Mouse (Mus musculus) G1E (cell line): ENCODE data around the gene Ica1l. TPM values are rescaled to one million over a fixed set of nuclear protein-coding genes. Genes with fewer than 3 reads are reported as not detected.

ENCODE experiments used
- ATAC-seq: 2 replicates; pipeline ENCODE4 v1.8.0; 2016; ENCODE audit warnings: mild to moderate bottlenecking; ENCODE audit not compliant: insufficient number of reproducible peaks, poor library complexity, low FRiP score, severe bottlenecking; ENCODE audit errors: extremely low read depth
- DNase-seq: peaks from one replicate; pipeline ENCODE4 v3.0.0; 2012; ENCODE audit warnings: low spot score
- H3K27me3 ChIP-seq: 2 replicates; pipeline ENCODE4 v1.6.1; 2012; ENCODE audit warnings: mild to moderate bottlenecking, low read length, inconsistent platforms; ENCODE audit not compliant: insufficient read depth
- H3K36me3 ChIP-seq: replicated peaks from 2 replicates; pipeline ENCODE3; 2012; ENCODE audit warnings: mild to moderate bottlenecking, inconsistent platforms
- H3K4me1 ChIP-seq: 2 replicates; pipeline ENCODE4 v1.6.1; 2012; ENCODE audit warnings: low read depth, low read length, inconsistent platforms, mixed read lengths; ENCODE audit not compliant: insufficient read depth
- H3K4me3 ChIP-seq: 2 replicates; pipeline ENCODE4 v1.5.1; 2012; ENCODE audit warnings: low read depth, mild to moderate bottlenecking, inconsistent platforms, low read length, moderate library complexity, mixed read lengths
- H3K9me3 ChIP-seq: replicated peaks from 2 replicates; pipeline ENCODE4 v1.6.1; 2012; ENCODE audit warnings: inconsistent platforms
- CTCF ChIP-seq: IDR thresholded peaks from 2 replicates; pipeline ENCODE4 v1.5.1; 2012; ENCODE audit warnings: low read depth, low read length, inconsistent platforms, mixed read lengths
- GATA1 ChIP-seq: IDR thresholded peaks from 2 replicates; pipeline ENCODE4 v1.6.1; 2012; ENCODE audit warnings: borderline replicate concordance, low read length, inconsistent platforms, mixed read lengths
- GATA2 ChIP-seq: IDR thresholded peaks from 2 replicates; pipeline ENCODE4 v1.6.1; 2012; ENCODE audit warnings: low read depth, low read length, inconsistent platforms, borderline replicate concordance
- POLR2AphosphoS5 ChIP-seq: IDR thresholded peaks from 2 replicates; pipeline ENCODE4 v1.6.1; 2012; ENCODE audit warnings: low read depth, low read length, inconsistent platforms; ENCODE audit not compliant: insufficient replicate concordance
- TAL1 ChIP-seq: conservative IDR thresholded peaks from 2 replicates; pipeline ENCODE4 v1.6.1; 2012; ENCODE audit warnings: low read depth, low read length, inconsistent platforms, mixed read lengths
- polyA plus RNA-seq: library from polyadenylated mRNA; stranded (reverse); fragments of >175 nt; gene quantifications from 2 replicates; pipeline ENCODE4 v1.2.3, GENCODE M21; 2012
- total RNA-seq, 2 experiments: library from RNA; stranded (forward) in 1 of 2; stranded (reverse) in 1 of 2; fragments of 200-1000 nt in 1 of 2; fragments of >200 nt in 1 of 2; fragmentation: Nextera tagmentation in 1 of 2; gene quantifications; 2 replicates each; pipeline ENCODE4 v1.2.3; 2014 to 2017

Ica1l gene
- total and polyA plus RNA-seq, 3 experiments: 2.2 to 9.6 (median 9.0) TPM

- Histone ChIP-seq H3K9me3 (no peaks in the 10 kb centered on the region), H3K4me3 (no peak overlapping the region), H3K4me1 (peaks cover 66% of the 10 kb centered on the region), H3K36me3 (peaks cover 27% of the 10 kb centered on the region), H3K27me3 (no peaks in the 10 kb centered on the region)
- no peak for ATAC-seq
- DNase-seq: no peak
- TF ChIP-seq CTCF: no peak
- no peak for TF ChIP-seq POLR2AphosphoS5
- TF ChIP-seq TAL1: no peak
- TF ChIP-seq GATA1: no peak
- no peak for TF ChIP-seq GATA2
Observed at GRCm38 (mm10) chr1:59942057-59942790, 100.8 kb downstream of the Ica1l start.

- no peak; the same call in 1 of the 2 replicates for ATAC-seq
- Histone ChIP-seq H3K4me1 (peaks cover 65% of the 10 kb centered on the region), H3K27me3 (no peaks in the 10 kb centered on the region), H3K36me3 (peaks cover 27% of the 10 kb centered on the region), H3K9me3 (no peaks in the 10 kb centered on the region), H3K4me3 (no peak overlapping the region)
- DNase-seq: no peak
- TF ChIP-seq POLR2AphosphoS5 (no peak), GATA1 (no peak), CTCF (no peak), GATA2 (no peak), TAL1 (no peak)
Observed at GRCm38 (mm10) chr1:59941063-59941462, 101.9 kb downstream of the Ica1l start.

GRCm38 (mm10) chr1:59932991-59933390 is 110.0 kb downstream of the Ica1l start:
- Histone ChIP-seq H3K4me3 (no peak overlapping the region), H3K36me3 (peaks cover 23% of the 10 kb centered on the region), H3K27me3 (no peaks in the 10 kb centered on the region), H3K9me3 (no peaks in the 10 kb centered on the region), H3K4me1 (peaks cover 42% of the 10 kb centered on the region)
- ATAC-seq: no peak
- DNase-seq: no peak
- TF ChIP-seq TAL1 (no peak), GATA2 (no peak), GATA1 (no peak), POLR2AphosphoS5 (no peak)

Other genes with a start within 250 kb of the Ica1l start
- 119 and 126 TPM in 2 replicates for gene Fam117b, start 130.2 kb downstream of the Ica1l start, total RNA-seq (2014; fragmentation: Nextera tagmentation)
- gene Fam117b, start 130.2 kb downstream of the Ica1l start, total RNA-seq (2017): 73.9 and 84.8 TPM in 2 replicates
- 62.7 and 71.4 TPM in 2 replicates for gene Fam117b, start 130.2 kb downstream of the Ica1l start, polyA plus RNA-seq
- gene Carf, start 55.1 kb upstream of the Ica1l start, total RNA-seq (2014; fragmentation: Nextera tagmentation): 56.5 and 57.1 TPM in 2 replicates
- gene Carf, start 55.1 kb upstream of the Ica1l start, total RNA-seq (2017): 22.4 and 29.4 TPM in 2 replicates
- gene Carf, start 55.1 kb upstream of the Ica1l start, polyA plus RNA-seq: 0.79 and 0.93 TPM in 2 replicates
- gene Wdr12, start 55.5 kb upstream of the Ica1l start, total RNA-seq (2014; fragmentation: Nextera tagmentation): 133 and 142 TPM in 2 replicates
- gene Wdr12, start 55.5 kb upstream of the Ica1l start, total RNA-seq (2017): 171 and 174 TPM in 2 replicates
- gene Wdr12, start 55.5 kb upstream of the Ica1l start, polyA plus RNA-seq: 4.7 TPM in 2 replicates
- 41.0 and 49.3 TPM in 2 replicates for gene Nbeal1, start 137.4 kb upstream of the Ica1l start, total RNA-seq (2014; fragmentation: Nextera tagmentation)
- 13.1 and 13.8 TPM in 2 replicates for gene Nbeal1, start 137.4 kb upstream of the Ica1l start, total RNA-seq (2017)
- gene Nbeal1, start 137.4 kb upstream of the Ica1l start, polyA plus RNA-seq: 0.17 and 0.33 TPM in 2 replicates